Mouse (Mus musculus): ENCODE measurements at regions not wholly inside any gene's neighbourhood (a gene's known extent, or its start where the extent isn't known, plus 50 kb on each side); places are given as distances from the start of the nearest gene placed in this dataset.

- peak; percentile 33 for DNase-seq
Measured at GRCm38 (mm10) chr10:20776640-20777413, 51.9 kb upstream of the Pde7b start.

- no peak for DNase-seq
Measured at GRCm38 (mm10) chr10:20775731-20776429, 51.0 kb upstream of the Pde7b start.

Measured in heart, postnatal 4 days (tissue).